Mouse (Mus musculus): ENCODE measurements around the gene Iqcn. TPM values are rescaled to one million over a fixed set of nuclear protein-coding genes. Genes with fewer than 3 reads are reported as not detected.

Gene Iqcn
- polyA plus RNA-seq, 1 experiment from 2014 or later, result 0.05 TPM

- H3K9me3 ChIP-seq (ENCODE audit: control insufficient read depth, low read length), result no peaks in the 10 kb centered on the region
- H3K36me3 ChIP-seq (ENCODE audit: control insufficient read depth, insufficient read depth, low read length), result peaks cover 24% of the 10 kb centered on the region
- DNase-seq (ENCODE audit: low spot score) (peak; percentile 81), ATAC-seq (replicated peaks; ENCODE audit: low FRiP score, low TSS enrichment, low read depth) (peak; percentile 80)
- H3K27ac ChIP-seq (ENCODE audit: low read depth), result peak within 1 kb of the TSS; percentile 62
- WGBS, result 2% methylated on average over 14 of the region's 14 CpGs
- H3K27me3 ChIP-seq (replicated peaks; ENCODE audit: control insufficient read depth, insufficient read depth, low read length), result no peaks in the 10 kb centered on the region
- H3K4me2 ChIP-seq (ENCODE audit: low read length), result peak within 1 kb of the TSS; percentile 97
- peak within 1 kb of the TSS; percentile 75 for H3K9ac ChIP-seq (ENCODE audit: low read length)
- peaks cover 18% of the 10 kb centered on the region for H3K4me1 ChIP-seq (replicated peaks; ENCODE audit: control insufficient read depth, insufficient read depth, low read length)
- H3K4me3 ChIP-seq (ENCODE audit: low read depth, low read length), result peak within 1 kb of the TSS; percentile 78
These were observed 43.0 kb upstream of the Iqcn start, which contains the start of gene Pgpep1 for GRCm38 (mm10) chr8:70660273-70660725. Pgpep1 (minus strand) TSS chr8:70660388.

- Histone ChIP-seq H3K27ac (ENCODE audit: low read depth) (no peak overlapping the region), H3K4me3 (ENCODE audit: low read depth, low read length) (no peak overlapping the region), H3K36me3 (ENCODE audit: control insufficient read depth, insufficient read depth, low read length) (no peaks in the 10 kb centered on the region), H3K27me3 (replicated peaks; ENCODE audit: control insufficient read depth, insufficient read depth, low read length) (no peaks in the 10 kb centered on the region), H3K4me2 (ENCODE audit: low read length) (no peak overlapping the region), H3K9me3 (ENCODE audit: control insufficient read depth, low read length) (no peaks in the 10 kb centered on the region), H3K4me1 (replicated peaks; ENCODE audit: control insufficient read depth, insufficient read depth, low read length) (peaks cover 8% of the 10 kb centered on the region), H3K9ac (ENCODE audit: low read length) (no peak overlapping the region)
- DNase-seq (ENCODE audit: low spot score), result no peak
- 49% methylated on average over 4 of the region's 4 CpGs for WGBS
- no peak for ATAC-seq (replicated peaks; ENCODE audit: low FRiP score, low TSS enrichment, low read depth)
These were observed 39.6 kb upstream of the Iqcn start for GRCm38 (mm10) chr8:70663691-70664090.

GRCm38 (mm10) chr8:70664631-70665030 lies 38.6 kb upstream of the Iqcn start:
- H3K27ac ChIP-seq (ENCODE audit: low read depth), result no peak overlapping the region
- no peaks in the 10 kb centered on the region for H3K9me3 ChIP-seq (ENCODE audit: control insufficient read depth, low read length)
- DNase-seq (ENCODE audit: low spot score) (no peak), ATAC-seq (replicated peaks; ENCODE audit: low FRiP score, low TSS enrichment, low read depth) (no peak)
- no peak overlapping the region for H3K4me2 ChIP-seq (ENCODE audit: low read length)
- H3K27me3 ChIP-seq (replicated peaks; ENCODE audit: control insufficient read depth, insufficient read depth, low read length), result no peaks in the 10 kb centered on the region
- 88% methylated on average over 3 of the region's 3 CpGs for WGBS
- H3K9ac ChIP-seq (ENCODE audit: low read length), result no peak overlapping the region
- peaks cover 5% of the 10 kb centered on the region; the same call in 1 of the 2 replicates for H3K4me1 ChIP-seq (replicated peaks; ENCODE audit: control insufficient read depth, insufficient read depth, low read length)
- H3K4me3 ChIP-seq (ENCODE audit: low read depth, low read length), result no peak overlapping the region
- no peaks in the 10 kb centered on the region for H3K36me3 ChIP-seq (ENCODE audit: control insufficient read depth, insufficient read depth, low read length)

- Histone ChIP-seq H3K27me3 (replicated peaks; ENCODE audit: control insufficient read depth, insufficient read depth, low read length) (no peaks in the 10 kb centered on the region), H3K9me3 (ENCODE audit: control insufficient read depth, low read length) (no peaks in the 10 kb centered on the region), H3K9ac (ENCODE audit: low read length) (no peak overlapping the region), H3K36me3 (ENCODE audit: control insufficient read depth, insufficient read depth, low read length) (no peaks in the 10 kb centered on the region), H3K4me3 (ENCODE audit: low read depth, low read length) (no peak overlapping the region), H3K4me2 (ENCODE audit: low read length) (no peak overlapping the region), H3K4me1 (replicated peaks; ENCODE audit: control insufficient read depth, insufficient read depth, low read length) (peaks cover under 1% of the 10 kb centered on the region; the same call in 1 of the 2 replicates), H3K27ac (ENCODE audit: low read depth) (no peak overlapping the region)
- DNase-seq (ENCODE audit: low spot score) (no peak), ATAC-seq (replicated peaks; ENCODE audit: low FRiP score, low TSS enrichment, low read depth) (no peak)
- WGBS, result 63% methylated on average over 2 of the region's 2 CpGs
These were observed 37.7 kb upstream of the Iqcn start for GRCm38 (mm10) chr8:70665599-70665998.

- Histone ChIP-seq H3K9ac (ENCODE audit: low read length) (no peak overlapping the region), H3K4me2 (ENCODE audit: low read length) (no peak overlapping the region), H3K4me1 (replicated peaks; ENCODE audit: control insufficient read depth, insufficient read depth, low read length) (0 out of 2 replicates have a peak, but pooled peaks cover under 1% of the 10 kb centered on the region), H3K36me3 (ENCODE audit: control insufficient read depth, insufficient read depth, low read length) (no peaks in the 10 kb centered on the region), H3K27me3 (replicated peaks; ENCODE audit: control insufficient read depth, insufficient read depth, low read length) (no peaks in the 10 kb centered on the region), H3K4me3 (ENCODE audit: low read depth, low read length) (no peak overlapping the region), H3K9me3 (ENCODE audit: control insufficient read depth, low read length) (no peaks in the 10 kb centered on the region), H3K27ac (ENCODE audit: low read depth) (no peak overlapping the region)
- ATAC-seq (replicated peaks; ENCODE audit: low FRiP score, low TSS enrichment, low read depth), result no peak
- WGBS, result 73% methylated on average over 5 of the region's 5 CpGs
- no peak for DNase-seq (ENCODE audit: low spot score)
These were observed 36.2 kb upstream of the Iqcn start for GRCm38 (mm10) chr8:70667071-70667470.

GRCm38 (mm10) chr8:70671615-70672324 lies 31.5 kb upstream of the Iqcn start:
- no peak for ATAC-seq (replicated peaks; ENCODE audit: low FRiP score, low TSS enrichment, low read depth)

GRCm38 (mm10) chr8:70672325-70673078 lies 30.8 kb upstream of the Iqcn start:
- DNase-seq (ENCODE audit: low spot score), result no peak
- H3K9ac ChIP-seq (ENCODE audit: low read length), result peak overlapping the region; percentile 53

More at GRCm38 (mm10) chr8:70671615-70672324, 31.5 kb upstream of the Iqcn start:
- no peak for DNase-seq (ENCODE audit: low spot score)
- H3K36me3 ChIP-seq (ENCODE audit: control insufficient read depth, insufficient read depth, low read length), result peaks cover 4% of the 10 kb centered on the region; the same call in 1 of the 2 replicates
- H3K4me2 ChIP-seq (ENCODE audit: low read length), result no peak overlapping the region
- WGBS, result 71% methylated on average over 10 of the region's 10 CpGs
- H3K4me3 ChIP-seq (ENCODE audit: low read depth, low read length), result no peak overlapping the region
- peaks cover 19% of the 10 kb centered on the region for H3K4me1 ChIP-seq (replicated peaks; ENCODE audit: control insufficient read depth, insufficient read depth, low read length)
- no peaks in the 10 kb centered on the region for H3K9me3 ChIP-seq (ENCODE audit: control insufficient read depth, low read length)
- no peak overlapping the region for H3K9ac ChIP-seq (ENCODE audit: low read length)
- no peak overlapping the region for H3K27ac ChIP-seq (ENCODE audit: low read depth)
- H3K27me3 ChIP-seq (replicated peaks; ENCODE audit: control insufficient read depth, insufficient read depth, low read length), result no peaks in the 10 kb centered on the region

GRCm38 (mm10) chr8:70673079-70673856 lies 30.0 kb upstream of the Iqcn start, which contains the start of gene Lsm4:
Lsm4 (plus strand) TSS chr8:70673248.
- DNase-seq (ENCODE audit: low spot score) (peak; percentile 100), ATAC-seq (replicated peaks; ENCODE audit: low FRiP score, low TSS enrichment, low read depth) (peak; percentile 98)
- peak within 1 kb of the TSS; percentile 73 for H3K4me2 ChIP-seq (ENCODE audit: low read length)
- H3K27me3 ChIP-seq (replicated peaks; ENCODE audit: control insufficient read depth, insufficient read depth, low read length), result no peaks in the 10 kb centered on the region
- under 1% methylated on average over 60 of the region's 60 CpGs for WGBS
- H3K9ac ChIP-seq (ENCODE audit: low read length), result peak within 1 kb of the TSS; percentile 66
- H3K4me3 ChIP-seq (ENCODE audit: low read depth, low read length), result peak within 1 kb of the TSS; percentile 53
- H3K36me3 ChIP-seq (ENCODE audit: control insufficient read depth, insufficient read depth, low read length), result peaks cover 18% of the 10 kb centered on the region
- H3K9me3 ChIP-seq (ENCODE audit: control insufficient read depth, low read length), result no peaks in the 10 kb centered on the region
- peaks cover 19% of the 10 kb centered on the region for H3K4me1 ChIP-seq (replicated peaks; ENCODE audit: control insufficient read depth, insufficient read depth, low read length)
- peak within 1 kb of the TSS; percentile 93 for H3K27ac ChIP-seq (ENCODE audit: low read depth)

More at GRCm38 (mm10) chr8:70672325-70673078, 30.8 kb upstream of the Iqcn start:
- peak overlapping the region; percentile 60 for H3K4me2 ChIP-seq (ENCODE audit: low read length)
- H3K27ac ChIP-seq (ENCODE audit: low read depth), result peak overlapping the region; percentile 93
- 38% methylated on average over 19 of the region's 19 CpGs for WGBS
- no peaks in the 10 kb centered on the region for H3K9me3 ChIP-seq (ENCODE audit: control insufficient read depth, low read length)
- peaks cover 11% of the 10 kb centered on the region for H3K36me3 ChIP-seq (ENCODE audit: control insufficient read depth, insufficient read depth, low read length)
- H3K27me3 ChIP-seq (replicated peaks; ENCODE audit: control insufficient read depth, insufficient read depth, low read length), result no peaks in the 10 kb centered on the region
- peaks cover 19% of the 10 kb centered on the region for H3K4me1 ChIP-seq (replicated peaks; ENCODE audit: control insufficient read depth, insufficient read depth, low read length)
- H3K4me3 ChIP-seq (ENCODE audit: low read depth, low read length), result peak overlapping the region; percentile 53
- ATAC-seq (replicated peaks; ENCODE audit: low FRiP score, low TSS enrichment, low read depth), result peak; percentile 39

Measured in intestine, embryonic 14.5 days (tissue).